Mouse (Mus musculus): Measurements from ENCODE around the gene Nrf1.

GRCm38 (mm10) chr6:30083307-30083706 is 35.5 kb downstream of the Nrf1 start:
- no peak for TF ChIP-seq GATA1 (IDR thresholded peaks at IDR 0.05; ENCODE audit: low read length)
- no peak for TF ChIP-seq TAL1 (IDR thresholded peaks at IDR 0.05; ENCODE audit: low read length)

Measured in erythroblast, embryonic 14.5 days (primary cell).